Mouse (Mus musculus) forebrain, embryonic 14.5 days (tissue): ENCODE measurements at regions not wholly inside any gene's neighbourhood (a gene's known extent, or its start where the extent isn't known, plus 50 kb on each side); places are given as distances from the start of the nearest gene placed in this dataset.

Source experiments
- ATAC-seq: fragments of 200-750 bp; cut with Nextera tagmentation; 2 replicates; pipeline ENCODE4 v1.8.0; 2017; ENCODE audit warnings: mild to moderate bottlenecking, moderate library complexity
- DNase-seq: peaks from one replicate; pipeline ENCODE4 v3.0.0-alpha.2; 2015; ENCODE audit warnings: low spot score
- H3K27ac ChIP-seq: fragments of 300-500 bp; sonication (generic); 2 replicates; pipeline ENCODE4 v1.5.1; 2014; ENCODE audit warnings: low read depth, mild to moderate bottlenecking, control low read depth, low read length, moderate library complexity
- H3K27me3 ChIP-seq: fragments of 300-500 bp; sonication (generic); replicated peaks from 2 replicates; pipeline ENCODE4 v1.6.1; 2014; ENCODE audit warnings: low read length, control low read depth, mixed read lengths; ENCODE audit not compliant: control insufficient read depth, insufficient read depth
- H3K36me3 ChIP-seq: fragments of 300-500 bp; sonication (generic); 2 replicates; pipeline ENCODE4 v1.6.1; 2014; ENCODE audit warnings: low read length, control low read depth; ENCODE audit not compliant: control insufficient read depth, insufficient read depth
- H3K4me1 ChIP-seq: fragments of 300-500 bp; sonication (generic); 2 replicates; pipeline ENCODE4 v1.6.1; 2014; ENCODE audit warnings: antibody characterized with exemption, low read length, control low read depth; ENCODE audit not compliant: control insufficient read depth, insufficient read depth
- H3K4me2 ChIP-seq: fragments of 300-500 bp; sonication (generic); 2 replicates; pipeline ENCODE4 v1.6.1; 2014; ENCODE audit warnings: mild to moderate bottlenecking, control low read depth, low read length
- H3K4me3 ChIP-seq: fragments of 300-500 bp; sonication (generic); 2 replicates; pipeline ENCODE4 v1.5.1; 2014; ENCODE audit warnings: low read depth, low read length, control low read depth
- H3K9ac ChIP-seq: fragments of 300-500 bp; sonication (generic); 2 replicates; pipeline ENCODE4 v1.6.1; 2014; ENCODE audit warnings: mild to moderate bottlenecking, low read length, control low read depth, moderate library complexity
- H3K9me3 ChIP-seq: fragments of 300-500 bp; sonication (generic); replicated peaks from 2 replicates; pipeline ENCODE4 v1.6.1; 2016; ENCODE audit warnings: low read length, control low read depth, mixed read lengths; ENCODE audit not compliant: control insufficient read depth
- WGBS: fragments of 180-500 bp; shearing (Covaris S2); extraction: QIAGEN DNeasy Blood & Tissue Kit; methylation state at CpG from one replicate; pipeline ENCODE4 v1.1.7; 2014; 5-methylcytosine and 5-hydroxymethylcytosine counted together

- H3K36me3 ChIP-seq: no peaks in the 10 kb centered on the region
- WGBS: 95% methylated on average over 9 of the region's 9 CpGs
- no peak overlapping the region for H3K27ac ChIP-seq
- no peak for ATAC-seq
- peaks cover 14% of the 10 kb centered on the region for H3K4me1 ChIP-seq
- H3K27me3 ChIP-seq: no peaks in the 10 kb centered on the region
- no peak overlapping the region for H3K9ac ChIP-seq
- no peak overlapping the region for H3K4me2 ChIP-seq
- no peaks in the 10 kb centered on the region; the same call in 1 of the 2 replicates for H3K9me3 ChIP-seq
- DNase-seq: no peak
- no peak overlapping the region for H3K4me3 ChIP-seq
Measured at GRCm38 (mm10) chr13:102639651-102640050, 53.7 kb upstream of the Cd180 start.

GRCm38 (mm10) chr13:102640171-102640570 lies 53.2 kb upstream of the Cd180 start:
- WGBS: 80% methylated on average over 3 of the region's 3 CpGs
- H3K9ac ChIP-seq: no peak overlapping the region
- DNase-seq: no peak

More at GRCm38 (mm10) chr13:102640171-102640570, 53.2 kb upstream of the Cd180 start:
- ATAC-seq: no peak
- Histone ChIP-seq H3K4me2 (no peak overlapping the region), H3K27ac (no peak overlapping the region), H3K4me1 (peaks cover 15% of the 10 kb centered on the region), H3K27me3 (no peaks in the 10 kb centered on the region), H3K9me3 (no peaks in the 10 kb centered on the region; the same call in 1 of the 2 replicates), H3K4me3 (no peak overlapping the region), H3K36me3 (no peaks in the 10 kb centered on the region)
